Mouse (Mus musculus) stomach, postnatal 0 days (tissue): Measurements from ENCODE around the gene Zfp672.

ENCODE experiments used
- CTCF ChIP-seq: IDR thresholded peaks from 2 replicates; pipeline ENCODE4 v1.5.1; 2016; ENCODE audit warnings: antibody characterized with exemption, low read depth, mild to moderate bottlenecking, moderate library complexity
- EP300 ChIP-seq: optimal IDR thresholded peaks from 2 replicates; pipeline ENCODE3; 2016; ENCODE audit warnings: antibody characterized with exemption

- TF ChIP-seq EP300 (no peak), CTCF (no peak)
These were observed 61.9 kb downstream of the Zfp672 start for GRCm38 (mm10) chr11:58268285-58268684.
